Mouse (Mus musculus): Measurements from ENCODE around the gene Hoxa6. TPM values are rescaled to one million over a fixed set of nuclear protein-coding genes. Genes with fewer than 3 reads are reported as not detected.
A peak's percentile ranks its signal among the peaks of the same experiment; 100 is the strongest.

Gene Hoxa6
- total RNA-seq, 2 experiments from 2014 or later = 6.7 to 10.6 TPM

GRCm38 (mm10) chr6:52216691-52217458, 8.4 kb upstream of the Hoxa6 start:
- DNase-seq (ENCODE audit: low spot score in 2 of 2) = peak in 1 of 2 experiments; percentile 12

GRCm38 (mm10) chr6:52215771-52216535, 7.4 kb upstream of the Hoxa6 start:
- peak; percentile 1 to 3 for DNase-seq (ENCODE audit: low spot score in 2 of 2)

- no peak for DNase-seq (ENCODE audit: low spot score in 2 of 2)
Observed at GRCm38 (mm10) chr6:52215070-52215469, 6.5 kb upstream of the Hoxa6 start.

- peak in 1 of 2 experiments; percentile 2 for DNase-seq (ENCODE audit: low spot score in 2 of 2)
Observed at GRCm38 (mm10) chr6:52214271-52214670, 5.7 kb upstream of the Hoxa6 start.

GRCm38 (mm10) chr6:52213119-52213986, 4.8 kb upstream of the Hoxa6 start, which contains the start of the genes Hoxa3 and Gm28308:
Gene Hoxa3, minus strand, starts transcription at chr6:52213336.
Gene Gm28308, minus strand, starts transcription at chr6:52213339.
- DNase-seq (ENCODE audit: low spot score in 2 of 2) = peak; percentile 2

- DNase-seq (ENCODE audit: low spot score in 2 of 2) = peak in 1 of 2 experiments; percentile 23
Observed at GRCm38 (mm10) chr6:52212556-52213118, 4.1 kb upstream of the Hoxa6 start.

- no peak for DNase-seq (ENCODE audit: low spot score in 2 of 2)
Observed at GRCm38 (mm10) chr6:52211961-52212360, 3.4 kb upstream of the Hoxa6 start.

GRCm38 (mm10) chr6:52211170-52211935, 2.8 kb upstream of the Hoxa6 start:
- peak in 1 of 2 experiments; percentile 73 for DNase-seq (ENCODE audit: low spot score in 2 of 2)

GRCm38 (mm10) chr6:52209685-52210046, 1.1 kb upstream of the Hoxa6 start:
- DNase-seq (ENCODE audit: low spot score in 2 of 2) = no peak

- no peak for DNase-seq (ENCODE audit: low spot score in 2 of 2)
Observed at GRCm38 (mm10) chr6:52208868-52209684, 554 bp upstream of the Hoxa6 start.

- DNase-seq (ENCODE audit: low spot score in 2 of 2) = no peak
Observed at GRCm38 (mm10) chr6:52207684-52207976, 892 bp downstream of the Hoxa6 start.

GRCm38 (mm10) chr6:52206882-52207683, 1.4 kb downstream of the Hoxa6 start:
- no peak for DNase-seq (ENCODE audit: low spot score in 2 of 2)

- no peak for DNase-seq (ENCODE audit: low spot score in 2 of 2)
Observed at GRCm38 (mm10) chr6:52205638-52206621, 2.6 kb downstream of the Hoxa6 start.

GRCm38 (mm10) chr6:52205221-52205620, 3.3 kb downstream of the Hoxa6 start:
- DNase-seq (ENCODE audit: low spot score in 2 of 2) = no peak

- peak in 1 of 2 experiments; percentile 78 for DNase-seq (ENCODE audit: low spot score in 2 of 2)
Observed at GRCm38 (mm10) chr6:52204050-52204752, 4.3 kb downstream of the Hoxa6 start, which contains the start of gene Hoxa5. Gene Hoxa5, minus strand, starts transcription at chr6:52204587.

- no peak for DNase-seq (ENCODE audit: low spot score in 2 of 2)
Observed at GRCm38 (mm10) chr6:52203371-52204049, 5.0 kb downstream of the Hoxa6 start.
